8 mouse cellular contexts compared by ENCODE assay signal in genomic region chr5:120586741-120587615, GRCm38 (mm10). TPM values are rescaled to one million over a fixed set of nuclear protein-coding genes. Genes with fewer than 3 reads are reported as not detected.
A peak's percentile ranks its signal among the peaks of the same experiment; 100 is the strongest.
DNase-seq lines count a peak whose midpoint lies in the region; ATAC-seq and TF ChIP-seq lines count a peak whose summit lies in the region.

No protein-coding gene starts in this region.

- H3K79me2 ChIP-seq in MEL (ENCODE audit: control insufficient read depth, insufficient read depth, low read length, poor library complexity), result peaks cover 5% of the 10 kb centered on the region

- no peak for TF ChIP-seq CTCF in MEL (IDR thresholded peaks at IDR 0.05 in 2 of 3, conservative IDR thresholded peaks at IDR 0.05 in 1 of 3; ENCODE audit: control insufficient read depth in 1 of 3, insufficient read depth in 1 of 3, low read depth in 2 of 3, low read length in 3 of 3, poor library complexity in 1 of 3, severe bottlenecking in 1 of 3)

- no peaks in the 10 kb centered on the region for H3K27me3 ChIP-seq in MEL (ENCODE audit: control insufficient read depth in 1 of 2, insufficient read depth in 2 of 2, low read length in 2 of 2)
- H3K27me3 ChIP-seq in forebrain, embryonic 13.5 days, result no peaks in the 10 kb centered on the region
- H3K27me3 ChIP-seq in lung, embryonic 15.5 days, result no peaks in the 10 kb centered on the region

- WGBS in forebrain, embryonic 13.5 days, result 11% methylated on average over 17 of the region's 17 CpGs
- 9% methylated on average over 17 of the region's 17 CpGs for WGBS in lung, embryonic 15.5 days

- no peak for TF ChIP-seq RAD21 in MEL (IDR thresholded peaks at IDR 0.05; ENCODE audit: low read depth, low read length)

- peak overlapping the region; percentile 52 for H3K27ac ChIP-seq in MEL (ENCODE audit: control insufficient read depth, low read depth, low read length)
- H3K27ac ChIP-seq in forebrain, embryonic 13.5 days, result peak overlapping the region; percentile 37; the same call in 1 of the 2 replicates
- H3K27ac ChIP-seq in lung, embryonic 15.5 days, result peak overlapping the region; percentile 56

- peaks cover 0 to 9% of the 10 kb centered on the region in 2 experiments; a peak in 2 of 4 replicates for H3K36me3 ChIP-seq in MEL (ENCODE audit: control insufficient read depth in 1 of 2, insufficient read depth in 2 of 2, low read length in 2 of 2)
- peaks cover 26% of the 10 kb centered on the region for H3K36me3 ChIP-seq in forebrain, embryonic 13.5 days (ENCODE audit: poor library complexity, severe bottlenecking)
- H3K36me3 ChIP-seq in lung, embryonic 15.5 days, result peaks cover 14% of the 10 kb centered on the region

- peak overlapping the region; percentile 99 for H3K4me2 ChIP-seq in forebrain, embryonic 13.5 days
- H3K4me2 ChIP-seq in lung, embryonic 15.5 days, result peak overlapping the region; percentile 96

- peak overlapping the region; percentile 58 to 94 for H3K4me3 ChIP-seq in MEL (ENCODE audit: control insufficient read depth in 1 of 2, insufficient read depth in 1 of 2, low read depth in 2 of 2, low read length in 2 of 2)
- H3K4me3 ChIP-seq in forebrain, embryonic 13.5 days, result peak overlapping the region; percentile 68
- H3K4me3 ChIP-seq in lung, embryonic 15.5 days, result peak overlapping the region; percentile 97

- no peak for TF ChIP-seq POLR2A in MEL (IDR thresholded peaks at IDR 0.05; ENCODE audit: control insufficient read depth in 1 of 2, insufficient read depth in 1 of 2, low read depth in 1 of 2, low read length in 2 of 2, poor library complexity in 1 of 2)

- DNase-seq in embryo, embryonic 10 days (ENCODE audit: low spot score), result peak; percentile 57
- DNase-seq in embryo, embryonic 9.5 days (ENCODE audit: extremely low spot score), result no peak
- DNase-seq in MEL (ENCODE audit: low read depth, low spot score), result peak; percentile 71
- DNase-seq in kidney, adult 18-20 months, result peak; percentile 74
- peak; percentile 46 to 79 for DNase-seq in spleen, postnatal 4 days (ENCODE audit: low spot score in 2 of 2)
- no peak for DNase-seq in ovary, postnatal 14 days (ENCODE audit: low spot score)

- peak overlapping the region; percentile 69 for H3K9ac ChIP-seq in MEL (ENCODE audit: control insufficient read depth, low read depth, low read length, poor library complexity, severe bottlenecking)
- H3K9ac ChIP-seq in forebrain, embryonic 13.5 days, result peak overlapping the region; percentile 41
- 0 out of 2 replicates have a peak overlapping the region, but pooled peaks have one; percentile 1 for H3K9ac ChIP-seq in lung, embryonic 15.5 days

- peak in 1 of 2 experiments; percentile 30; a peak in 1 of 4 replicates for TF ChIP-seq EP300 in MEL (IDR thresholded peaks at IDR 0.05; ENCODE audit: low read depth in 1 of 2, low read length in 2 of 2)

- no peaks in the 10 kb centered on the region for H3K9me3 ChIP-seq in MEL (replicated peaks; ENCODE audit: insufficient read depth, low read length)
- no peaks in the 10 kb centered on the region for H3K9me3 ChIP-seq in forebrain, embryonic 13.5 days (replicated peaks)
- no peaks in the 10 kb centered on the region for H3K9me3 ChIP-seq in lung, embryonic 15.5 days

- peaks cover 6 to 20% of the 10 kb centered on the region in 2 experiments for H3K4me1 ChIP-seq in MEL (ENCODE audit: control insufficient read depth in 1 of 2, insufficient read depth in 2 of 2, low read length in 2 of 2)
- peaks cover 34% of the 10 kb centered on the region for H3K4me1 ChIP-seq in forebrain, embryonic 13.5 days
- peaks cover 35% of the 10 kb centered on the region for H3K4me1 ChIP-seq in lung, embryonic 15.5 days

- no peak for ATAC-seq in forebrain, embryonic 13.5 days
- ATAC-seq in lung, embryonic 15.5 days (ENCODE audit: borderline replicate concordance, extremely low read depth, low FRiP score, low TSS enrichment), result no peak

TF ChIP-seq in MEL, 35 proteins besides CTCF, POLR2A, EP300 and RAD21:
- peak; percentile 62; the same call in 1 of the 2 replicates for TF ChIP-seq RCOR1 (IDR thresholded peaks at IDR 0.05; ENCODE audit: low read depth, low read length)
- peak; percentile 22; the same call in 1 of the 2 replicates for TF ChIP-seq HCFC1 (IDR thresholded peaks at IDR 0.05; ENCODE audit: low read depth, low read length)
- peak; percentile 41 for TF ChIP-seq SIN3A (IDR thresholded peaks at IDR 0.05; ENCODE audit: low read length)
- no peak for TF ChIP-seq JUND (IDR thresholded peaks at IDR 0.05; ENCODE audit: low read depth, low read length)
- TF ChIP-seq NRF1 (IDR thresholded peaks at IDR 0.05; ENCODE audit: insufficient read depth, low read depth, low read length, poor library complexity, severe bottlenecking), result no peak
- TF ChIP-seq TAL1 (IDR thresholded peaks at IDR 0.05; ENCODE audit: low read length), result peak; percentile 44
- peak; percentile 20; the same call in 1 of the 2 replicates for TF ChIP-seq GATA1 (IDR thresholded peaks at IDR 0.05; ENCODE audit: low read depth, low read length)
- peak; percentile 39; the same call in 1 of the 2 replicates for TF ChIP-seq TCF12 (IDR thresholded peaks at IDR 0.05; ENCODE audit: low read depth, low read length)
- peak; percentile 36 for TF ChIP-seq CHD2 (IDR thresholded peaks at IDR 0.05; ENCODE audit: low read length)
- no peak for TF ChIP-seq KAT2A (conservative IDR thresholded peaks at IDR 0.05; ENCODE audit: low read depth, low read length)
- TF ChIP-seq MEF2A (IDR thresholded peaks at IDR 0.05; ENCODE audit: extremely low read depth, insufficient replicate concordance, low read depth, low read length, poor library complexity, severe bottlenecking), result no peak
- TF ChIP-seq ZC3H11A (IDR thresholded peaks at IDR 0.05; ENCODE audit: low read depth, low read length), result no peak
- TF ChIP-seq ELF1 (IDR thresholded peaks at IDR 0.05; ENCODE audit: low read depth, low read length), result no peak
- peak; percentile 49; the same call in 1 of the 2 replicates for TF ChIP-seq ETS1 (IDR thresholded peaks at IDR 0.05; ENCODE audit: low read depth, low read length)
- TF ChIP-seq MAZ (IDR thresholded peaks at IDR 0.05; ENCODE audit: low read depth, low read length), result peak; percentile 18; the same call in 1 of the 2 replicates
- TF ChIP-seq BHLHE40 (IDR thresholded peaks at IDR 0.05; ENCODE audit: borderline replicate concordance, low read depth, low read length), result peak; percentile 9; the same call in 1 of the 2 replicates

RNA-seq across cellular contexts. Expression of gene Tpcn1, which starts 1.5 kb away (rescaled TPM):
- total RNA-seq in MEL (2012; rRNA removed), result 11.0 and 11.3 TPM in 2 replicates
- 10 to 100 TPM in 1 of 2 experiments, not detected in 1; 43.2 TPM for polyA plus RNA-seq in MEL (2012; ENCODE audit: insufficient read depth in 1 of 2, insufficient read length in 2 of 2, low read depth in 1 of 2, low replicate concordance in 2 of 2, missing spikeins in 1 of 2)
- 14.8 and 15.8 TPM in 2 replicates for polyA plus RNA-seq in forebrain, embryonic 13.5 days (2015; fragmentation: Nextera tagmentation; extraction: Ambion mirVana)
- polyA plus RNA-seq in lung, embryonic 15.5 days (2015; fragmentation: Nextera tagmentation; extraction: Ambion mirVana), result 18.6 and 20.3 TPM in 2 replicates

RNA-seq across cellular contexts. Expression of gene Iqcd, which starts 1.8 kb away (rescaled TPM):
- total RNA-seq in MEL (2012; rRNA removed), result 0.62 and 1.1 TPM in 2 replicates
- 1 to 10 TPM in 1 of 2 experiments, not detected in 1; 2.2 TPM for polyA plus RNA-seq in MEL (2012; ENCODE audit: insufficient read depth in 1 of 2, insufficient read length in 2 of 2, low read depth in 1 of 2, low replicate concordance in 2 of 2, missing spikeins in 1 of 2)
- polyA plus RNA-seq in forebrain, embryonic 13.5 days (2015; fragmentation: Nextera tagmentation; extraction: Ambion mirVana), result 1.1 and 2.3 TPM in 2 replicates
- 0.34 and 0.64 TPM in 2 replicates for polyA plus RNA-seq in lung, embryonic 15.5 days (2015; fragmentation: Nextera tagmentation; extraction: Ambion mirVana)

RNA-seq across cellular contexts. Expression of gene Rita1, which starts 25.4 kb away (rescaled TPM):
- 14.0 and 18.1 TPM in 2 replicates for total RNA-seq in MEL (2012; rRNA removed)
- polyA plus RNA-seq in MEL (2012; ENCODE audit: insufficient read depth in 1 of 2, insufficient read length in 2 of 2, low read depth in 1 of 2, low replicate concordance in 2 of 2, missing spikeins in 1 of 2), result 10 to 100 TPM in 1 of 2 experiments, not detected in 1; 22.1 TPM
- polyA plus RNA-seq in forebrain, embryonic 13.5 days (2015; fragmentation: Nextera tagmentation; extraction: Ambion mirVana), result 19.0 TPM in 2 replicates
- 11.1 and 11.6 TPM in 2 replicates for polyA plus RNA-seq in lung, embryonic 15.5 days (2015; fragmentation: Nextera tagmentation; extraction: Ambion mirVana)

RNA-seq across cellular contexts. Expression of gene Ddx54, which starts 25.6 kb away (rescaled TPM):
- total RNA-seq in MEL (2012; rRNA removed), result 73.8 and 74.8 TPM in 2 replicates
- polyA plus RNA-seq in MEL (2012; ENCODE audit: insufficient read depth in 1 of 2, insufficient read length in 2 of 2, low read depth in 1 of 2, low replicate concordance in 2 of 2, missing spikeins in 1 of 2), result 10 to 100 TPM in 1 of 2 experiments, not detected in 1; 99.9 TPM
- polyA plus RNA-seq in forebrain, embryonic 13.5 days (2015; fragmentation: Nextera tagmentation; extraction: Ambion mirVana), result 45.3 and 48.0 TPM in 2 replicates
- 37.8 and 41.1 TPM in 2 replicates for polyA plus RNA-seq in lung, embryonic 15.5 days (2015; fragmentation: Nextera tagmentation; extraction: Ambion mirVana)

RNA-seq across cellular contexts. Expression of gene Cfap73, which starts 47.1 kb away (rescaled TPM):
- not detected in 2 replicates for total RNA-seq in MEL (2012; rRNA removed)
- polyA plus RNA-seq in MEL (2012; ENCODE audit: insufficient read depth in 1 of 2, insufficient read length in 2 of 2, low read depth in 1 of 2, low replicate concordance in 2 of 2, missing spikeins in 1 of 2), result under 1 TPM in 1 of 2 experiments, not detected in 1; 0.25 TPM
- 0.65 TPM in 1 of 2 replicates, not detected in the other for polyA plus RNA-seq in forebrain, embryonic 13.5 days (2015; fragmentation: Nextera tagmentation; extraction: Ambion mirVana)
- 0.44 and 0.59 TPM in 2 replicates for polyA plus RNA-seq in lung, embryonic 15.5 days (2015; fragmentation: Nextera tagmentation; extraction: Ambion mirVana)

Comparison
In these comparisons a context has a peak if more than half of its experiments do, and no peak if none do; other contexts are left out.
1. DNase-seq: peak in embryo, embryonic 10 days (single experiment), MEL (single experiment), kidney, adult 18-20 months (single experiment) and spleen, postnatal 4 days (2 of 2); none in embryo, embryonic 9.5 days (single experiment) and ovary, postnatal 14 days (single experiment).
2. H3K9ac ChIP-seq: peak in every context shown above with its lines; median percentile 69 in MEL; 41 in forebrain, embryonic 13.5 days; 1 in lung, embryonic 15.5 days.
3. Peak in every context shown above with its lines, with median percentiles within 50 percentile points of each other: H3K27ac ChIP-seq and H3K4me3 ChIP-seq.